Mouse (Mus musculus) erythroblast, embryonic 14.5 days (primary cell): ENCODE results near the gene Tns3. TPM values are rescaled to one million over a fixed set of nuclear protein-coding genes. Genes with fewer than 3 reads are reported as not detected.
"Not testable (repeated sequence)": the region's sequence is repeated elsewhere in the genome, so short reads cannot be mapped to it uniquely, and the experiment has no call there.

Experiments
- H3K27me3 ChIP-seq: 2 replicates; pipeline ENCODE4 v1.6.1; 2012; ENCODE audit warnings: inconsistent platforms; ENCODE audit not compliant: control insufficient read depth
- H3K36me3 ChIP-seq: 2 replicates; pipeline ENCODE4 v1.6.1; 2012; ENCODE audit warnings: mild to moderate bottlenecking, inconsistent platforms; ENCODE audit not compliant: control insufficient read depth
- H3K4me1 ChIP-seq: 2 replicates; pipeline ENCODE4 v1.6.1; 2012; ENCODE audit warnings: inconsistent platforms; ENCODE audit not compliant: control insufficient read depth
- H3K4me3 ChIP-seq: replicated peaks from 2 replicates; pipeline ENCODE3; 2012; ENCODE audit warnings: moderate library complexity, mild to moderate bottlenecking, inconsistent platforms
- H3K9me3 ChIP-seq: 2 replicates; pipeline ENCODE4 v1.6.1; 2012; ENCODE audit warnings: low read length, inconsistent platforms, mixed read lengths; ENCODE audit not compliant: control insufficient read depth
- GATA1 ChIP-seq: IDR thresholded peaks from 2 replicates; pipeline ENCODE4 v1.6.1; 2012; ENCODE audit warnings: low read length, inconsistent platforms, mixed read lengths
- TAL1 ChIP-seq: IDR thresholded peaks from 3 replicates; pipeline ENCODE4 v1.6.1; 2012; ENCODE audit warnings: low read length, inconsistent platforms, mixed read lengths
- polyA plus RNA-seq: library from polyadenylated mRNA; stranded (reverse); fragments of >175 nt; gene quantifications from 2 replicates; pipeline ENCODE4 v1.2.3, GENCODE M21; 2012

Tns3 gene
- polyA plus RNA-seq, 1 experiment = 0.01 TPM

DNA sequence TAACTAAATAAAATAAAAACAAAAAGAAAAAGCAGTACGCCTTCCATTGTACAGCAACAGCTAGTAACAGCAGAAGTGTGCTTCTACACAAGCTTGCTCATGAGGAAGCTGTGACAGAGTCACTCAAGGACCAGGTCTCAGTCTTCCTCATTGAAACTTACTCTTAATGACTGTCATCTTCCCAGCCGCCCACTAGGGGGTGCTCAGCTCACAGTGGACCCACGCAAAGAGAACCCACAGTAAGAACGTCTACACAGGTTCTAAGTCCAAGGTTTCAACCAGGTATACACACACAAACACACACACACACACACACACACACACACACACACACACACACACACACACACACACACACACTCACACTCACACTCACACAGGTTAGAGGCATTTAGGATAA, 129.4 kb downstream of the Tns3 start:
- no peaks in the 10 kb centered on the region for H3K36me3 ChIP-seq
- no peaks in the 10 kb centered on the region for H3K27me3 ChIP-seq
- TF ChIP-seq GATA1 (no peak), TAL1 (no peak)
- H3K9me3 ChIP-seq = no peaks in the 10 kb centered on the region
- H3K4me3 ChIP-seq = no peak overlapping the region
- H3K4me1 ChIP-seq = no peaks in the 10 kb centered on the region

DNA sequence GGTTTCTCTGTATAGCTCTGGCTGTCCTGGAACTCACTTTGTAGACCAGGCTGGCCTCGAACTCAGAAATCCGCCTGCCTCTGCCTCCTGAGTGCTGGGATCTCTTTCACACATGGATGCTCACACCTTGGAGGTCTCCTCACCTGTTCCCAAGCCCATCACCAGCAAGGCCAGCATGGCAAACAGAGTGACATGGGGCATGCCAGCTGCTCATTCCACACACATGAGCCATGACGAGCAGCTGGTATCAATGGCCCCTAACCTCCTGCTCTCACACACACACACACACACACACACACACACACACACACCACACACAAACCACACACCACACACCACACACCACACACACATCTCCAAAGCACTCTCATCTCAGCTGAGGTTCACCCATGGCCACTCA, 131.6 kb downstream of the Tns3 start:
- H3K36me3 ChIP-seq, H3K4me3 ChIP-seq, H3K9me3 ChIP-seq, H3K27me3 ChIP-seq, H3K4me1 ChIP-seq: not testable (repeated sequence)

DNA sequence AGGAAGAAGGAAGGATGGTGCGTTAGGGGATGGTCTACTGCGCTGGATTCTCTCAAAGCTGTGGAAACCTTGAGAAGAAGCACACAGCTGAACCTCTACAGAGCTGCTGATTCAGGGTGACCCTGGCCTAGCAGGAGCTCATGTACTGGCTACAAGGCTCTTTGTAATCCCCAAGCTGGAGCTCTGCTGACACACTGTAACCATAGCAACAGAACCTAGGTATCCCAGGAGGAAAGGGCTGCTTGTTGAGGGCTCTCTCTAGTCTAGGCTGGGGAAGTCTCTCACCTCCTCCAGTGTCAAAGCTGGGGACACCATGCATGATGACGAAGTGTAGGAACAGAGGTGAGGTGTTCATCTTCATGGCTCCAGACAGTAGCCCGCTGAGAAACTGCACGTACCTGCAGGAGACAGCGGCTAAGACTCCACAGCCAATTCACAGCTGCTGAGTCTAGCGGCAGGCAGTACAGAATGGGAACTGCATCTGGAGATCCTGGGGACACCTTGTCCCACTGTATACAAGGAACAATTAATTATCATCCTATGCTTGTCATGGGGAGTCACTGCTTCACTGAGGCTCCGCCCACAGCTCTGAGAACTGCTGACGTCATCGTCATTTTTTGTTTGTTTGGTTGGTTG, 132.1 kb downstream of the Tns3 start:
- Histone ChIP-seq H3K4me3 (no peak overlapping the region), H3K36me3 (no peaks in the 10 kb centered on the region), H3K4me1 (no peaks in the 10 kb centered on the region), H3K9me3 (no peaks in the 10 kb centered on the region), H3K27me3 (no peaks in the 10 kb centered on the region)
- TF ChIP-seq GATA1 (no peak), TAL1 (no peak)

DNA sequence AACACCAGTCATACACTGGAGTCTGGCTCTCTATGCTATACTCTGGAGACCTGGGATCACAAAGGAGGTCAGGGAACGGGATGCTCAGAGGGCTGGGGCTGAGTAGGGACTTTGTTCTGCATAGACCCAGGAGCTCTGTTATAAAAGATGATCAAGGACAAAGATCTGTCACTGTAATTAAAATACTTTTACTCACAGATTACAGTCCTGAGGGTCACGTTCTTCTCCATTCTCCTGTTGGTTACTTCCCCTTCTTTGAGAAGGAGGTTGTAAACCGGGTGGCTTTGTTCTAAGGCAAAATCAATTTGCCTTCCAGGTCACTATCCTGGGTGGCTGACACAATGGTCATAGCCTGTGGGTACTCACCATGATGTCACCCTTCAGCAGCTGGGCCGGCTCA, 133.8 kb downstream of the Tns3 start:
- Histone ChIP-seq H3K4me1 (no peaks in the 10 kb centered on the region), H3K9me3 (no peaks in the 10 kb centered on the region), H3K27me3 (no peaks in the 10 kb centered on the region), H3K4me3 (no peak overlapping the region), H3K36me3 (no peaks in the 10 kb centered on the region)
- TF ChIP-seq GATA1 (no peak), TAL1 (no peak)

DNA sequence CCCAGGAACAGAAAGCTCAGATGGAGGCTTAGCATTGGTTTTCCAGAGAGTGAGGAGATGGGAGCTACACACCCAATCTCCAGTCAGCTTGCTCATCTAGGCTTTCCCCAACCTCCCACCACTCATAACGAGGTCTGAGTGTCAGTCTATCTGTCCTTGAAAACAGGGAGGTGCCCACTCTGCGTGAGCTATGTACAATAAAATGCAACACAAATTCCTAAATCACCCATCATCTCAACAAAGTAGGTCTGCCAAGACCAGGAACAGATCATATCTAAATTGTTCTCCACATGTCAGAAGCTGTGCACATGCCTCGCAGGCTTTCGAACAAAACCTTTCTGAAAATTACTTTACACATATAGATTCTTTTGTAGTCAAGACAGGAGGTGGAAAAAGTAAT, 134.3 kb downstream of the Tns3 start:
- no peak overlapping the region for H3K4me3 ChIP-seq
- H3K36me3 ChIP-seq = no peaks in the 10 kb centered on the region
- H3K4me1 ChIP-seq = no peaks in the 10 kb centered on the region
- no peaks in the 10 kb centered on the region for H3K9me3 ChIP-seq
- TF ChIP-seq GATA1 = no peak
- TF ChIP-seq TAL1 = no peak
- no peaks in the 10 kb centered on the region for H3K27me3 ChIP-seq

DNA sequence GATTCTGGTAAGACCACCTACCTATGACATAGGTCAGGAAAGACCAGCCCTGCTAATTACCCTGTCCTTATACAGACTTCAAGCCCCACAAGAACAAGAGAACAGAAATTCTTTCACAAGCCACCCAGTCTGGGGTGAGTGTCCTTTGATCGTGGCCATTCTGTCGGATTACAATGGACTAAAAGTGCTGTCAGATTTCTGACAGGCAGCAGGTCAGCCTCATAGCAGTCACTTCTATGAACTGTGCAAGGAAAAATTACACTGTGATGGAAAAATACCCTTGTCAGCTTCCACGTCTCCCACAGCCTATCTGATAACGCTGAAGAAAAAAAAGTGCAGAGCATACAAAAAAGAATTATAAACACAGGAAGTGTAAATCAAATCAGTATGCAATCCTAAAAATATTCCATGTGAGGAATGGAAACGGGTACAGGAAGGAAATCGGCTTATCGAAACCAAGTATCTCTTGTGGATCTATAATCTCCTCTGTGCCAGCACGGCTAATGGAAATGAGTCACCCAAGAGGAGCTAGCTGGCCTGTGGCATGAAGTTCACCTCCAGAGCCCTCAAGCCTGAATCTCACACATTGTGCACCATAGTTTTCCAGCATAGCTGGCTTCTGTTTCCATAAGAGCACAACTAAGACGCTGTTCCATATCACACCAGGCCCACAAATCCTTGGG, 138.7 kb downstream of the Tns3 start:
- H3K36me3 ChIP-seq = no peaks in the 10 kb centered on the region
- no peak overlapping the region for H3K4me3 ChIP-seq
- no peaks in the 10 kb centered on the region for H3K4me1 ChIP-seq
- H3K9me3 ChIP-seq = no peaks in the 10 kb centered on the region
- TF ChIP-seq TAL1 (no peak), GATA1 (no peak)
- H3K27me3 ChIP-seq = no peaks in the 10 kb centered on the region

DNA sequence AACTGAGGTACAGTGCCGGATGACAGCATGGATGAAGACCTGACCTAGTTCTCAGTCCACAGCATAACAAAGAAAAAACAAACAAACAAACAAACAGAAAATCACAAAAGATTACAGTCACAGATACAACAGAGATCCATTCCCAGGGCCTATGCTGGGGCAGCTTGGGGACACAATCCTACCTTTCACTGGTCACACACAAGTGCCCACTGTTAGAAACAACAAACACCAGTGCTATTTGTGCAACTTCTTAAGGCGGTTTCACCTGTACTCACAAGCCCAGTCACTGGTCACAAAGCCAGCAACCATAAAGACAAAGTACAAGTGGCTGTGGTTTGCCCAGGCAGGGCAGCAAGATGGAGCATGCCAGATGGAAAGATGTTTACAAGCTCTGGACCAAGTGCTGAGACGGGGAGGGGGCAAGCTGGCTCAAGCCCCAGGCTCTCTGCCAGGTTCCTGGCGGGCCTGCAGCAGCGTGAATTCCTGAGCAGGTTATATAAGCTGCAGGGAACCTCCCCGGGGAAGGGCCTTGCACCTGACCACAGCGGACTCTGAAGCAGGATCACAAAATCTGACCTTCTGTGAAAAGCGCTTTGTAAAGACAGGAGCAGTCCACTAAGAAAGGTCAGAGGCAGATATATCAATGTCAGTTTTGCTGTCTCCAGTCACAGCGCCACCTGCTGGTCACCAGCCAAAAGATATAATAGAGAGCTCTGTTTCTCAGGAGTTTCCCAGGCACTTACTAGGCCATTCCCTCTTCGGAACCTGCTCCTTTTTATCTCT, 140.8 kb downstream of the Tns3 start:
- H3K4me3 ChIP-seq = no peak overlapping the region
- no peaks in the 10 kb centered on the region for H3K4me1 ChIP-seq
- no peaks in the 10 kb centered on the region for H3K27me3 ChIP-seq
- TF ChIP-seq TAL1 (no peak), GATA1 (no peak)
- H3K9me3 ChIP-seq = no peaks in the 10 kb centered on the region
- no peaks in the 10 kb centered on the region for H3K36me3 ChIP-seq

DNA sequence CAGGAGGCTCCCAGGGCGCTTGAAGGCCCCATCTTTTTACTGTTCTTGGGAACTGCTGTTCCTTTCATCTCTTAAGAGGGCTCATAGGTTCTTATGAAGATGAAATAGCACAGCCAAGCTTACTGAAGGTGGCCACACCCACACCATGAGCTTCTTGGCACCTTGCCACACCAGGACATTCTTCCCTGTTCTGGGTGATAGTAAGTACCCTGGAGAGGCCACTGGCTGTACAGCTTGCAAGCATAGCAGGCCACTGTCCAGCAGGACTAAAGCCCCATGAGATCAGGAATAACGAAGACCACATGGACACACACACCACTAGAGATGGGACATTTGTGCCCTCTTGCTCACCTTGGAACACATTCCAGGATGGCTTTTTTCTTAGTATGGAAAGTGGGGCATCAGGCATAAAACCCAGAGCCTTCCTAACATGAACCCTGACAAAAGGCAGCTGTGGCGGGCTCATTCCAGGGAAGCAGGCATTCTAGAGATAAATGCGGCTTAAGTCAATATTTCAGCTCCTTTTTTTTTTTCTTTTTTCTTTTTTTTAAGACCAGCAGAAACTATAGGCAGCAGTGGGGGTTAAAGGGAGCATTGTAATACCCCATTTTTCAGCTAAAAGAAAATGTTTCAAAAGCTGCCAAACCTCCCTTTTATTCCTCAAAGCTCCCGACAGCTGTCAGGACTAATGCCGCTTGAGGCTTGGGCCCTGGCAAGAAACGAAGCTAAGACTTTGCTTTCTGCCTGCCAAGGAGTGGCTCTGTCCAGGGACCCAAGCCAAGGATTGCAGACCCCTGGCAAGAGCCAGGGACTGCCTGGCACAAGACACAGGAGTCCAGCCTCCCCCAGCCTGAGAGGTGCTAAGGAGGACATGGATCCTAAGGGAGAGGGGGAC, 150.7 kb downstream of the Tns3 start:
- Histone ChIP-seq H3K27me3 (no peaks in the 10 kb centered on the region), H3K36me3 (no peaks in the 10 kb centered on the region; the same call in 1 of the 2 replicates), H3K4me1 (no peaks in the 10 kb centered on the region), H3K4me3 (no peak overlapping the region), H3K9me3 (no peaks in the 10 kb centered on the region)
- TF ChIP-seq GATA1 (no peak), TAL1 (no peak)

DNA sequence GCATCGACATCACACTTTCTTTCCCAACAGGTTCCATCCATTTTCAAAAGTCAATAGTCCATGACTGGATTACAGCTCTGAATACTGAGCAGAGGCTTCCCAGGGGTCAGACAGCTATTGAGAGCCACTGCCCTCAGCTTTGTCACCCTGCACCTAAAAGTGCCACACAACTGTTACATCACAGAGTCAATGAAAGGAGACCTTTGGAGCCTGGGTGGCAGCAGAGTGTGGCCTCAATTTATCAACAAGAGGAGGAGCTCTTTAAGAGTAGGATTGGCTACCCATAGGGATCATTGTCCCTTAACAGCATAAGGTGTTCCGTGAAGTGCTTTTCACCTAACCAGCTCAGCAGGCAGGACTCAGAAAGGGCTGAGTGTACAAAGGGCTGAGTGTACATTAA, 154.0 kb downstream of the Tns3 start:
- no peaks in the 10 kb centered on the region for H3K27me3 ChIP-seq
- H3K9me3 ChIP-seq = no peaks in the 10 kb centered on the region
- H3K36me3 ChIP-seq = no peaks in the 10 kb centered on the region
- TF ChIP-seq TAL1 (no peak), GATA1 (no peak)
- H3K4me3 ChIP-seq = no peak overlapping the region
- no peaks in the 10 kb centered on the region for H3K4me1 ChIP-seq
